Mouse (Mus musculus): ENCODE data around the gene Gm20721. TPM values are rescaled to one million over a fixed set of nuclear protein-coding genes. Genes with fewer than 3 reads are reported as not detected.

Gm20721 gene
- polyA plus RNA-seq, 1 experiment from 2014 or later = 14.6 TPM

GRCm38 (mm10) chr2:174305646-174306045, 40.9 kb downstream of the Gm20721 start:
- WGBS = 6% methylated on average over 5 of the region's 5 CpGs
- Histone ChIP-seq H3K4me1 (peaks cover 22% of the 10 kb centered on the region), H3K9me3 (peaks cover 4% of the 10 kb centered on the region), H3K27ac (replicated peaks) (no peak overlapping the region), H3K36me3 (replicated peaks) (peaks cover 4% of the 10 kb centered on the region), H3K4me3 (no peak overlapping the region), H3K27me3 (replicated peaks; ENCODE audit: low read depth, poor library complexity, severe bottlenecking) (peaks cover 5% of the 10 kb centered on the region)
- DNase-seq (ENCODE audit: low spot score) = peak; percentile 56

- H3K4me1 ChIP-seq = peaks cover 48% of the 10 kb centered on the region
- H3K27ac ChIP-seq (replicated peaks) = no peak overlapping the region
- no peak overlapping the region for H3K4me3 ChIP-seq
- H3K27me3 ChIP-seq (replicated peaks; ENCODE audit: low read depth, poor library complexity, severe bottlenecking) = peaks cover 36% of the 10 kb centered on the region
- peak; percentile 27 for DNase-seq (ENCODE audit: low spot score)
- H3K9me3 ChIP-seq = peaks cover 36% of the 10 kb centered on the region
- 34% methylated on average over 6 of the region's 6 CpGs for WGBS
- H3K36me3 ChIP-seq (replicated peaks) = peaks cover 34% of the 10 kb centered on the region
Measured at GRCm38 (mm10) chr2:174302526-174302925, 44.0 kb downstream of the Gm20721 start.

GRCm38 (mm10) chr2:174300666-174301065, 45.8 kb downstream of the Gm20721 start:
- peak overlapping the region; percentile 53 for H3K4me3 ChIP-seq
- H3K27me3 ChIP-seq (replicated peaks; ENCODE audit: low read depth, poor library complexity, severe bottlenecking) = peaks cover 44% of the 10 kb centered on the region
- H3K27ac ChIP-seq (replicated peaks) = no peak overlapping the region; the same call in 1 of the 2 replicates
- peaks cover 39% of the 10 kb centered on the region for H3K36me3 ChIP-seq (replicated peaks)
- H3K4me1 ChIP-seq = peaks cover 47% of the 10 kb centered on the region
- DNase-seq (ENCODE audit: low spot score) = no peak
- WGBS = 48% methylated on average over 22 of the region's 22 CpGs
- H3K9me3 ChIP-seq = peaks cover 54% of the 10 kb centered on the region

GRCm38 (mm10) chr2:174300186-174300585, 46.3 kb downstream of the Gm20721 start:
- peak overlapping the region; percentile 53 for H3K4me3 ChIP-seq
- DNase-seq (ENCODE audit: low spot score) = no peak
- peaks cover 44% of the 10 kb centered on the region for H3K27me3 ChIP-seq (replicated peaks; ENCODE audit: low read depth, poor library complexity, severe bottlenecking)
- H3K36me3 ChIP-seq (replicated peaks) = peaks cover 42% of the 10 kb centered on the region
- no peak overlapping the region; the same call in 1 of the 2 replicates for H3K27ac ChIP-seq (replicated peaks)
- 42% methylated on average over 27 of the region's 27 CpGs for WGBS
- peaks cover 44% of the 10 kb centered on the region for H3K4me1 ChIP-seq
- H3K9me3 ChIP-seq = peaks cover 59% of the 10 kb centered on the region

- WGBS = 48% methylated on average over 34 of the region's 34 CpGs
- peak; percentile 46 for DNase-seq (ENCODE audit: low spot score)
- Histone ChIP-seq H3K9me3 (peaks cover 63% of the 10 kb centered on the region), H3K36me3 (replicated peaks) (peaks cover 46% of the 10 kb centered on the region), H3K4me1 (peaks cover 44% of the 10 kb centered on the region), H3K27me3 (replicated peaks; ENCODE audit: low read depth, poor library complexity, severe bottlenecking) (peaks cover 44% of the 10 kb centered on the region), H3K27ac (replicated peaks) (no peak overlapping the region; the same call in 1 of the 2 replicates), H3K4me3 (peak overlapping the region; percentile 53)
Measured at GRCm38 (mm10) chr2:174299771-174300160, 46.7 kb downstream of the Gm20721 start.

GRCm38 (mm10) chr2:174299091-174299770, 47.3 kb downstream of the Gm20721 start:
- DNase-seq (ENCODE audit: low spot score) = peak; percentile 39
- 55% methylated on average over 48 of the region's 48 CpGs for WGBS
- peak overlapping the region; percentile 53 for H3K4me3 ChIP-seq
- no peak overlapping the region; the same call in 1 of the 2 replicates for H3K27ac ChIP-seq (replicated peaks)
- H3K36me3 ChIP-seq (replicated peaks) = peaks cover 51% of the 10 kb centered on the region
- H3K9me3 ChIP-seq = peaks cover 69% of the 10 kb centered on the region
- peaks cover 44% of the 10 kb centered on the region for H3K27me3 ChIP-seq (replicated peaks; ENCODE audit: low read depth, poor library complexity, severe bottlenecking)
- peaks cover 44% of the 10 kb centered on the region for H3K4me1 ChIP-seq

- peaks cover 44% of the 10 kb centered on the region for H3K27me3 ChIP-seq (replicated peaks; ENCODE audit: low read depth, poor library complexity, severe bottlenecking)
- H3K4me3 ChIP-seq = peak overlapping the region; percentile 53
- H3K27ac ChIP-seq (replicated peaks) = no peak overlapping the region
- peaks cover 45% of the 10 kb centered on the region for H3K4me1 ChIP-seq
- peaks cover 69% of the 10 kb centered on the region for H3K9me3 ChIP-seq
- H3K36me3 ChIP-seq (replicated peaks) = peaks cover 52% of the 10 kb centered on the region
- no peak for DNase-seq (ENCODE audit: low spot score)
- WGBS = 40% methylated on average over 33 of the region's 33 CpGs
Measured at GRCm38 (mm10) chr2:174298471-174298870, 48.0 kb downstream of the Gm20721 start.

- 65% methylated on average over 19 of the region's 19 CpGs for WGBS
- Histone ChIP-seq H3K4me1 (peaks cover 51% of the 10 kb centered on the region), H3K9me3 (peaks cover 69% of the 10 kb centered on the region), H3K27ac (replicated peaks) (no peak overlapping the region), H3K4me3 (peak overlapping the region; percentile 53), H3K36me3 (replicated peaks) (peaks cover 56% of the 10 kb centered on the region), H3K27me3 (replicated peaks; ENCODE audit: low read depth, poor library complexity, severe bottlenecking) (peaks cover 44% of the 10 kb centered on the region)
- DNase-seq (ENCODE audit: low spot score) = no peak
Measured at GRCm38 (mm10) chr2:174297851-174298250, 48.7 kb downstream of the Gm20721 start.

GRCm38 (mm10) chr2:174297086-174297571, 49.4 kb downstream of the Gm20721 start:
- peaks cover 63% of the 10 kb centered on the region for H3K36me3 ChIP-seq (replicated peaks)
- peaks cover 69% of the 10 kb centered on the region for H3K9me3 ChIP-seq

GRCm38 (mm10) chr2:174295900-174296465, 50.5 kb downstream of the Gm20721 start:
- Histone ChIP-seq H3K4me3 (peak overlapping the region; percentile 74), H3K4me1 (peaks cover 68% of the 10 kb centered on the region), H3K9me3 (peaks cover 68% of the 10 kb centered on the region), H3K27ac (replicated peaks) (peak overlapping the region; percentile 96), H3K36me3 (replicated peaks) (peaks cover 72% of the 10 kb centered on the region), H3K27me3 (replicated peaks; ENCODE audit: low read depth, poor library complexity, severe bottlenecking) (peaks cover 43% of the 10 kb centered on the region)
- peak; percentile 66 for DNase-seq (ENCODE audit: low spot score)
- WGBS = 50% methylated on average over 29 of the region's 29 CpGs

More at GRCm38 (mm10) chr2:174297086-174297571, 49.4 kb downstream of the Gm20721 start:
- 53% methylated on average over 29 of the region's 29 CpGs for WGBS
- Histone ChIP-seq H3K4me3 (peak overlapping the region; percentile 42), H3K4me1 (peaks cover 56% of the 10 kb centered on the region), H3K27me3 (replicated peaks; ENCODE audit: low read depth, poor library complexity, severe bottlenecking) (peaks cover 44% of the 10 kb centered on the region), H3K27ac (replicated peaks) (no peak overlapping the region)
- peak; percentile 59 for DNase-seq (ENCODE audit: low spot score)

- Histone ChIP-seq H3K4me3 (peak overlapping the region; percentile 74), H3K36me3 (replicated peaks) (peaks cover 72% of the 10 kb centered on the region), H3K27me3 (replicated peaks; ENCODE audit: low read depth, poor library complexity, severe bottlenecking) (peaks cover 37% of the 10 kb centered on the region), H3K9me3 (peaks cover 62% of the 10 kb centered on the region), H3K4me1 (peaks cover 68% of the 10 kb centered on the region), H3K27ac (replicated peaks) (peak overlapping the region; percentile 96)
- peak; percentile 94 for DNase-seq (ENCODE audit: low spot score)
- WGBS = 54% methylated on average over 36 of the region's 36 CpGs
Measured at GRCm38 (mm10) chr2:174295175-174295899, 51.2 kb downstream of the Gm20721 start.

- peak overlapping the region; percentile 96 for H3K27ac ChIP-seq (replicated peaks)
- H3K36me3 ChIP-seq (replicated peaks) = peaks cover 71% of the 10 kb centered on the region
- H3K27me3 ChIP-seq (replicated peaks; ENCODE audit: low read depth, poor library complexity, severe bottlenecking) = peaks cover 33% of the 10 kb centered on the region
- H3K4me1 ChIP-seq = peaks cover 62% of the 10 kb centered on the region
- 49% methylated on average over 8 of the region's 8 CpGs for WGBS
- peaks cover 53% of the 10 kb centered on the region for H3K9me3 ChIP-seq
- peak overlapping the region; percentile 74 for H3K4me3 ChIP-seq
- DNase-seq (ENCODE audit: low spot score) = peak; percentile 63
Measured at GRCm38 (mm10) chr2:174294457-174294856, 52.1 kb downstream of the Gm20721 start.
